Mouse (Mus musculus) hindbrain, embryonic 12.5 days (tissue): ENCODE results near the gene Syvn1. TPM values are rescaled to one million over a fixed set of nuclear protein-coding genes. Genes with fewer than 3 reads are reported as not detected.

Experiments
- ATAC-seq: fragments of 200-750 bp; cut with Nextera tagmentation; 2 replicates; pipeline ENCODE4 v1.8.0; 2017; ENCODE audit warnings: moderate TSS enrichment; ENCODE audit not compliant: low FRiP score
- H3K27ac ChIP-seq: fragments of 300-500 bp; sonication (generic); 2 replicates; pipeline ENCODE4 v1.5.1; 2016; ENCODE audit warnings: mild to moderate bottlenecking
- H3K27me3 ChIP-seq: fragments of 300-500 bp; sonication (generic); 2 replicates; pipeline ENCODE4 v1.6.1; 2016; ENCODE audit warnings: mild to moderate bottlenecking
- H3K36me3 ChIP-seq: fragments of 300-500 bp; sonication (generic); 2 replicates; pipeline ENCODE4 v1.6.1; 2016; ENCODE audit warnings: mild to moderate bottlenecking
- H3K4me1 ChIP-seq: fragments of 300-500 bp; sonication (generic); 2 replicates; pipeline ENCODE4 v1.6.1; 2016
- H3K4me2 ChIP-seq: fragments of 300-500 bp; sonication (generic); replicated peaks from 2 replicates; pipeline ENCODE4 v1.6.1; 2016; ENCODE audit warnings: mild to moderate bottlenecking
- H3K4me3 ChIP-seq: fragments of 300-500 bp; sonication (generic); 2 replicates; pipeline ENCODE4 v1.5.1; 2016; ENCODE audit warnings: mild to moderate bottlenecking
- H3K9ac ChIP-seq: fragments of 300-500 bp; sonication (generic); 2 replicates; pipeline ENCODE4 v1.6.1; 2016; ENCODE audit warnings: mild to moderate bottlenecking, moderate library complexity
- H3K9me3 ChIP-seq: fragments of 300-500 bp; sonication (generic); replicated peaks from 2 replicates; pipeline ENCODE4 v1.6.1; 2016; ENCODE audit warnings: mild to moderate bottlenecking
- WGBS: fragments of 180-500 bp; shearing (Covaris S2); methylation state at CpG from one replicate; pipeline ENCODE4 v1.1.7; 2016; 5-methylcytosine and 5-hydroxymethylcytosine counted together
- polyA plus RNA-seq: library from polyadenylated mRNA; unstranded; fragments of >200 nt; fragmentation: Nextera tagmentation; extraction: Ambion mirVana; gene quantifications from 2 replicates; pipeline ENCODE4 v1.2.1, GENCODE M21; 2016

The Syvn1 gene
- polyA plus RNA-seq, 1 experiment from 2014 or later, result 31.7 TPM

- Histone ChIP-seq H3K4me3 (peak overlapping the region; percentile 96), H3K27ac (peak overlapping the region; percentile 99), H3K4me2 (peak overlapping the region; percentile 95), H3K4me1 (peaks cover 28% of the 10 kb centered on the region), H3K36me3 (peaks cover 24% of the 10 kb centered on the region), H3K9me3 (no peaks in the 10 kb centered on the region), H3K9ac (peak overlapping the region; percentile 78), H3K27me3 (no peaks in the 10 kb centered on the region)
- WGBS, result 20% methylated on average over 20 of the region's 20 CpGs
- peak; percentile 50 for ATAC-seq
Measured at GRCm38 (mm10) chr19:6045366-6046293, 746 bp upstream of the Syvn1 start.

- peak; percentile 35 for ATAC-seq
- 2% methylated on average over 34 of the region's 44 CpGs for WGBS
- peak overlapping the region; percentile 96 for H3K4me3 ChIP-seq
- peaks cover 25% of the 10 kb centered on the region for H3K4me1 ChIP-seq
- H3K9ac ChIP-seq, result peak overlapping the region; percentile 90
- H3K27ac ChIP-seq, result peak overlapping the region; percentile 99
- H3K9me3 ChIP-seq, result no peaks in the 10 kb centered on the region
- H3K4me2 ChIP-seq, result peak overlapping the region; percentile 95
- peaks cover 41% of the 10 kb centered on the region for H3K36me3 ChIP-seq
- no peaks in the 10 kb centered on the region for H3K27me3 ChIP-seq
Measured at GRCm38 (mm10) chr19:6047154-6047898, 950 bp downstream of the Syvn1 start.

- no peak overlapping the region for H3K27ac ChIP-seq
- peak overlapping the region; percentile 96 for H3K4me3 ChIP-seq
- peak overlapping the region; percentile 90 for H3K9ac ChIP-seq
- peaks cover 47% of the 10 kb centered on the region for H3K36me3 ChIP-seq
- no peaks in the 10 kb centered on the region for H3K9me3 ChIP-seq
- 90% methylated on average over 8 of the region's 8 CpGs for WGBS
- no peaks in the 10 kb centered on the region for H3K27me3 ChIP-seq
- H3K4me2 ChIP-seq, result peak overlapping the region; percentile 95
- ATAC-seq, result no peak
- H3K4me1 ChIP-seq, result peaks cover 25% of the 10 kb centered on the region
Measured at GRCm38 (mm10) chr19:6047899-6048166, 1.5 kb downstream of the Syvn1 start.

- no peak for ATAC-seq
- WGBS, result 90% methylated on average over 11 of the region's 11 CpGs
- Histone ChIP-seq H3K27me3 (no peaks in the 10 kb centered on the region), H3K36me3 (peaks cover 56% of the 10 kb centered on the region), H3K4me3 (0 out of 2 replicates have a peak overlapping the region, but pooled peaks have one; percentile 2), H3K27ac (no peak overlapping the region), H3K4me2 (no peak overlapping the region), H3K9me3 (no peaks in the 10 kb centered on the region), H3K9ac (no peak overlapping the region), H3K4me1 (peaks cover 25% of the 10 kb centered on the region)
Measured at GRCm38 (mm10) chr19:6048681-6049410, 2.5 kb downstream of the Syvn1 start.

GRCm38 (mm10) chr19:6052516-6052915 lies 6.1 kb downstream of the Syvn1 start:
- Histone ChIP-seq H3K9ac (no peak overlapping the region), H3K4me3 (no peak overlapping the region), H3K36me3 (peaks cover 76% of the 10 kb centered on the region), H3K4me2 (no peak overlapping the region), H3K27me3 (no peaks in the 10 kb centered on the region), H3K27ac (no peak overlapping the region), H3K4me1 (peaks cover 23% of the 10 kb centered on the region), H3K9me3 (no peaks in the 10 kb centered on the region)
- WGBS, result 92% methylated on average over 7 of the region's 7 CpGs
- no peak for ATAC-seq

- 88% methylated on average over 5 of the region's 5 CpGs for WGBS
Measured at GRCm38 (mm10) chr19:6054296-6054695, 7.9 kb downstream of the Syvn1 start.

GRCm38 (mm10) chr19:6056696-6057095 lies 10.3 kb downstream of the Syvn1 start:
- Histone ChIP-seq H3K4me1 (peaks cover 21% of the 10 kb centered on the region), H3K27ac (no peak overlapping the region), H3K4me2 (peak overlapping the region; percentile 87), H3K36me3 (peaks cover 51% of the 10 kb centered on the region), H3K4me3 (peak overlapping the region; percentile 88), H3K27me3 (no peaks in the 10 kb centered on the region), H3K9ac (peak overlapping the region; percentile 89; the same call in 1 of the 2 replicates), H3K9me3 (no peaks in the 10 kb centered on the region)
- 66% methylated on average over 4 of the region's 4 CpGs for WGBS
- ATAC-seq, result no peak

More at GRCm38 (mm10) chr19:6054296-6054695, 7.9 kb downstream of the Syvn1 start:
- Histone ChIP-seq H3K36me3 (peaks cover 70% of the 10 kb centered on the region), H3K4me3 (no peak overlapping the region), H3K27me3 (no peaks in the 10 kb centered on the region), H3K27ac (no peak overlapping the region), H3K4me2 (no peak overlapping the region), H3K4me1 (peaks cover 18% of the 10 kb centered on the region), H3K9ac (no peak overlapping the region), H3K9me3 (no peaks in the 10 kb centered on the region)
- no peak for ATAC-seq

- Histone ChIP-seq H3K9me3 (no peaks in the 10 kb centered on the region), H3K4me2 (peak within 1 kb of the TSS; percentile 87), H3K4me3 (peak within 1 kb of the TSS; percentile 88), H3K27me3 (no peaks in the 10 kb centered on the region), H3K9ac (peak within 1 kb of the TSS; percentile 89), H3K27ac (peak within 1 kb of the TSS; percentile 80), H3K36me3 (peaks cover 43% of the 10 kb centered on the region), H3K4me1 (peaks cover 29% of the 10 kb centered on the region)
- peak; percentile 86 for ATAC-seq
- under 1% methylated on average over 62 of the region's 63 CpGs for WGBS
Measured at GRCm38 (mm10) chr19:6057313-6058096, 11.1 kb downstream of the Syvn1 start, which contains the start of the genes Mrpl49 and Fau. Gene Mrpl49 (minus strand): TSS chr19:6057785. Gene Fau (plus strand): TSS chr19:6057844.

GRCm38 (mm10) chr19:6058513-6058912 lies 12.1 kb downstream of the Syvn1 start:
- peak overlapping the region; percentile 88 for H3K4me3 ChIP-seq
- H3K27ac ChIP-seq, result peak overlapping the region; percentile 80; the same call in 1 of the 2 replicates
- H3K4me1 ChIP-seq, result peaks cover 39% of the 10 kb centered on the region
- 42% methylated on average over 5 of the region's 5 CpGs for WGBS
- H3K36me3 ChIP-seq, result peaks cover 34% of the 10 kb centered on the region
- peak overlapping the region; percentile 87 for H3K4me2 ChIP-seq
- H3K27me3 ChIP-seq, result no peaks in the 10 kb centered on the region
- H3K9me3 ChIP-seq, result no peaks in the 10 kb centered on the region
- no peak for ATAC-seq
- H3K9ac ChIP-seq, result peak overlapping the region; percentile 89

GRCm38 (mm10) chr19:6058966-6059365 lies 12.6 kb downstream of the Syvn1 start:
- Histone ChIP-seq H3K27me3 (no peaks in the 10 kb centered on the region), H3K4me2 (peak overlapping the region; percentile 87), H3K27ac (no peak overlapping the region), H3K9me3 (no peaks in the 10 kb centered on the region), H3K4me3 (peak overlapping the region; percentile 88; the same call in 1 of the 2 replicates), H3K9ac (peak overlapping the region; percentile 89), H3K36me3 (peaks cover 34% of the 10 kb centered on the region), H3K4me1 (peaks cover 41% of the 10 kb centered on the region)
- no peak for ATAC-seq
- 90% methylated on average over 5 of the region's 5 CpGs for WGBS

- H3K4me3 ChIP-seq, result peak within 1 kb of the TSS; percentile 85
- H3K4me1 ChIP-seq, result peaks cover 46% of the 10 kb centered on the region
- WGBS, result under 1% methylated on average over 58 of the region's 58 CpGs
- peak within 1 kb of the TSS; percentile 95 for H3K27ac ChIP-seq
- H3K9ac ChIP-seq, result peak within 1 kb of the TSS; percentile 91
- no peaks in the 10 kb centered on the region for H3K27me3 ChIP-seq
- H3K4me2 ChIP-seq, result peak within 1 kb of the TSS; percentile 94
- peaks cover 15% of the 10 kb centered on the region for H3K36me3 ChIP-seq
- no peaks in the 10 kb centered on the region for H3K9me3 ChIP-seq
- peak; percentile 52 for ATAC-seq
Measured at GRCm38 (mm10) chr19:6061021-6061533, 14.7 kb downstream of the Syvn1 start, which contains the start of gene Znhit2. Gene Znhit2 (plus strand): TSS chr19:6061192.
